Mouse (Mus musculus) urinary bladder, postnatal 14 days (tissue): ENCODE measurements around the gene Adamts20.
"Not testable (repeated sequence)": the region's sequence is repeated elsewhere in the genome, so short reads cannot be mapped to it uniquely, and the experiment has no call there.

Experiments used
- DNase-seq: peaks from one replicate; pipeline ENCODE4 v3.0.0; 2021; ENCODE audit warnings: low spot score

The Adamts20 gene

DNA sequence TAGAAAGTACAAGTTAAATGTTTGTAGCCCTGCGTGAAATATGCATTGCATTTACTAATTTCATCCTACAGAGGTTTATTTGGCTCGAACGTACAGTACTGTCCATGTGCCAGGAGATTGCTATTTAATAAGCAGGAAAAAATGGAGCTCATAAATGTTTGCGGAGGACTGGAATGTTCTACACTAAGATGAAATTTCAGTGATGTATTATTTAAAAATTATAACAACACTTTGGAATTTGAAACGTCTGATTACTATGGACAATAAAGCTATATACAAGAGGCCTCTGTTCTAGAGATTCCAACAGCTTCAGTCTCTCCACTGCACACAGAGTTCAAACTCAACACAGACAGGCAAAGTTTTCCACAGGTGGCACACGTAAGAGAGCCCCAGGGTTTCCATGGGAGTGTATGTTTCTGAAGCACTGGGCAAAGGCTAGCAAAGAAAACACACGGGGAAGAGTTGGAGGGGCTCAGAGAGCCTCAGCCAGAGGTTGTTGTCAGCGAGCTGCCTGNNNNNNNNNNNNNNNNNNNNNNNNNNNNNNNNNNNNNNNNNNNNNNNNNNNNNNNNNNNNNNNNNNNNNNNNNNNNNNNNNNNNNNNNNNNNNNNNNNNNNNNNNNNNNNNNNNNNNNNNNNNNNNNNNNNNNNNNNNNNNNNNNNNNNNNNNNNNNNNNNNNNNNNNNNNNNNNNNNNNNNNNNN is 20.6 kb downstream of the Adamts20 start:
- no peak for DNase-seq

DNA sequence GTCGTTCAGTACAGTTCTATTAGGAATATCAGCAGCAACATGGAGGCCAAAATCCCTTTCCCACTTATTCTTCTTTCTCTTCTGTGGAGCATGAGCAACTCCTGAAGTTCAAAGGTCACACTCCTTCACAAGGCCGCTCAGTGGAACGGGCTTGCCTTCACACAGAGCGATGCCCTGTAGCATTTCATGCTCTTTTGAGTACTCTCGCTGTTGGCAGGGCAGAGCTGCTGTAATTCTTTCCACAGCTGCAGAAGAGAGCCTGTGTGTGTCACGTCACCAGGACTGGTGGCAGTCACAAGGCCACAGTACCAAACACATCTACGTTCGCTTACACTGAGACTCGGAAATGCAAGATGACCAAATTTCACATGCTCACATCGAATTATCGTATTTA is 21.2 kb downstream of the Adamts20 start:
- no peak for DNase-seq

DNA sequence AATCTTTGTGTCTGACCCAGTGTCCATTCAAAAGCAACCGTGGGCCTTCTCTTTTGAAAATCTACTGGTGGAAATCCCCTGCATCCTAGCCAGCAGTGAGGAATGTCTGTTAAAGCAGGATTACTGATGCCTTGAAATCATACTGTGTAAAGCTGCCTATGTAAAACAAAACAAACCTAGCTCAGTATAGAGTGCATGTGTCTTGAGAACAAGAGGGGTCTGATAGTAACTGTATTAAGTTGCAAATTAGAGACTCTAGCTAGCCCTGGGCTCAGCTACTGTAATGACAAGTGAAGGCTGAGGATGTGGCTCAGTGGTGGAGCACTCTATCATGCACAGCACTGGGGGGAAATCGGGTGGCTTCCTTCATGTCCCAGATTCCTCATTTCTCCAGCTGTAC is 22.2 kb downstream of the Adamts20 start:
- DNase-seq: no peak

DNA sequence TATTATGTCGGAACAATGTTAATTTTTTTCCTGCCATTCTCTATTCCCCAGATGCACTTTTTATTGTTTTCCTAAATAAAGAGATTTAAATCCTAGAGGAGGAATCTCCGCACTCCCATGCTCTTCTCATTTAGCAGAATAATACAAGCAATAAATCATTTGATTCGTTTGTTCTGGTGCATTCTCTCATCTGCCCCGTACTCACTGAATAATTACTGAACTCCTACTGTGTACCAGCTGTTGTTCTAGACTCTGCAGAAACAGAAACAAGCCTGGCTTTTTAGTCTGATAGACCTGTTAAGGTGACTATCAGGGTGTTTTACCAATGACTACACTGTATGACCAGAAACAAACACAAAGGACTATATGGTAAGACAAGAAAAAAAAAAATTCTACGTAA is 29.7 kb downstream of the Adamts20 start:
- DNase-seq: no peak

DNA sequence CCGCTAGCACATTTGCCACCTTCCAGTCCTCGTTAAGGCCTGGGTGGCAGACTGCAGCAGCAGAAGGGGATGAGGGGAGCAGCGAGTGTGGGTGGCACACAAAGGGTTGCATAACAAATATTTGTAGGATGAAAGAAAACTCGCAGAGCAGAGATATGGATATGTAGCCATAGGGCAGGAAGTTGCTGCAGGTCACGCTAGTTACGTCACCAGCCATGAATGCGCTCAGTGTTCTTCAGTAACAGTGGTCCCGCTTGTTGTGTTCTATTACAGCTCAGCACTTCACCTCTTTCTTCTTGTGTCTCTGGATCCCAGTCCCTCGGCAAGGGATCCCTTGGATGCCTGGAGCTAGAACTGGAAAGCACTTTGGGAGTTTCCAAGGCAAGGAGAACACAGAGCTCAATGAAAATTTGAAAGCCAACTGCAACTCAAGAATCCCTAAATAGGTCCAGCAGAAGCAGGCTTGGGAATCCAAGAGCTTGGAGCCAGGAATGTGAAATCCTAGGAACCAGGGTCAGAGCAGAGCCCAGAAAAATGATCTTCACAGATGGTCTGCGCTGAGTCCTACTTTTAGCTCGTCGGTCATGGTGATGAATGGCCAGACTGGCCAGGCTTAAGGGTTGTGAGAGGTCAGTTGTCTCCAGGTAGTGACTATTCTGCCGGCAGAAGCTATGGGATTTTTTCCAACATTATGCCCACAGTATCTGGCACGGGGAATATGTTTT is 34.4 kb downstream of the Adamts20 start:
- DNase-seq: no peak

DNA sequence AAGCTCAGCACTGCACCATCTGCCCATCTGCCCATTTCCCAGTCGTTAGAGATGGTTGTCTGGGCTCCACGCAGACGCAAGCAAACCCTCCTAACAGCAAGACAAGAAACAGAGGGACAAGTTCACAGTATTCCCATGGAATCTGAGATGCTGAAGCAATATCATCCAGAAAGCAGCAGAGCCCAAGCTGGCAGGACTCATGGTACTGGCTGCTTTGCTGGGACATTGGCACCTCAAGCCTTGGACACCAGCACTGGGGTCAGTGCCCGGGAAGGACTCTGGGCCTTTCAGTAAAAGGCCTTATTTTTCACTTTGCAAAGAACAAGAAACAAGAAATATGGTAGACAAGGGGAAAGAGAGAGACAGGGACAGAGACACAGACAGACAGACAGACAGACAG is 36.5 kb downstream of the Adamts20 start:
- DNase-seq: no peak

DNA sequence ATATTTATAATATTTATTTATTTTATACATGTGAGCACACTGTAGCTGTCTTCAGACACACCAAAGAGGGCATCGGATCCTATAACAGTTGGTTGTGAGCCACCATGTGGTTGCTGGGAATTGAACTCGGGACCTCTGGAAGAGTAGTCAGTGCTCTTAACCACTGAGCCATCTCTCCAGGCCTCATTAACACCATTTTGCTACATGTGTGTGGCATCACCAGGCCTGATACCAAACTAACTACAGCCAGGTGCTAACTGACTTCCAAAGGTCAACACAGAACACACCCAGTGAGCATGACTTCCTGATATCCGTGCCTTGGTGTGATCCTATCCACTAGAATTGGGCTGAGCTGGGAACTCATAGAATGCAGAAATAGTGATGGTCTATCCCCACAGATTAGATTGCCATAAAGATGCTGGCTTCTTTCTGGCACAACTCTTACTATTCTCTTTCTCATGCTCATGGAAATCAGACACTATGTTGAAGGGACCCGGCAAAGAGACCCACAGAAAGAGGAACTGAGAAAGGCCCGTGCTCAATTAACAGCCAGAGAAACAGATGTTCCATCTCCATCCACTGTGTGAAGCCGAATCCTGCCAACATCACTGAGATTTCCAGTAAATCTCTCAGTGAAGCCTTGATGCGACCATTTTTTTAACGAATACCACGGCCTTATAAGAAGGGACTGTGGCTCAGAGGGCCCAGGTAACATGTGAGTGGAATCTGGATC is 37.6 kb downstream of the Adamts20 start:
- DNase-seq: no peak

DNA sequence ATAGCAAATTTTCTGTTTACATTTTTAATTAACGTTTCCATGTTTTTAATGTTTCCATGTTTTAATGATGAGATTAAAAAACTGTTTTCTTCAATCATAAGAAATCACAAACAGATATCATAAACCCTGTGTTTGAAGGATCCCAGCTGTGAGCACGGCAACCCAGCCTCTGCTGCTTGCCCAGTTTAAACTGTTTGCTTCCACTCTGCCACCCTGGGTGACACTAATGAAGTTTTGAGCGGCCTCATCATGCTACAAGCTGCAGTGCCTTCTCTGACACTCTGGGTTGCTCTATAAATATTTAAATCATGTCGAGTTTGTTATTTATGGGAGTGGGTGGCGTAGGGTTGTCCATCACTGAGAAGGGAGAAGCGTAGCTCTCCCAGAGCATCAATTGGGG is 44.7 kb downstream of the Adamts20 start:
- DNase-seq: no peak

DNA sequence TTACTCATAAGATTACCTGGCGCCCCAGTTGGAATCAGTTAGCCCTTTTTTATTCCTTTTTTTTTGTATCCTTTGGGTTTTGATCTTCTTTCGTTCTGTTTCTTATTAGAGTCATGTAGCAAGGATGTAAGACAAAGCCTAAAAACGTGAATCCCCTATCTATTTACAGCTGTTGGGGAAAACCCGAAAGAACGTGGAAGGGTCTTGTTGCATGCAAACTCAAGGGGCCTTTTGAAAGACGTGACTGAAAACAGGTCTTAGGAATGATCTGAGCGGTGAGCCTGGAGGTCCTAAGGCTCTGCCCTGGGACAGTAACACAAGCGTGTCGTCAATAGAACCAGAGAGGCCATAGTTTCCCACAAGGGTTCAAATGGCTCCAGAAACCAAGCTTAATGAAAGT is 46.1 kb downstream of the Adamts20 start:
- no peak for DNase-seq

DNA sequence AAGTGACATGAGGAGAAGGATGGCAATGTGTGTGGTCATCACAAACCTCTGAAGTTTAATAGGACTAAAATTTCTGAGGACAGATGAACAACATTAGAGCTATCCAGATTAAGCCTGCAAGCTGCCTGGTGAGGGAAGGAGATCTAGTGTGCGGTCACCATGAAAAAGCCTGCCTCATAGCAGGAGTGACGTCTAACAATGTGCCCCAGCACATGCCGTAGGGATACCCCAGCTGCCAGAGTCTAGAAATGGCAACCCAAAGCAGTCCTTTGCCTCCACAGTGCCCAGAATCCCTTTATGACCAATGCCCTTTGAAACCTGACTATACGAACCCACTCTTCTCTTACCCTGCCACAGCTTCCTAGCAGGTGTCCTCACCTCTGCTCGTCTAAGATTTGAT is 46.8 kb downstream of the Adamts20 start:
- DNase-seq: no peak

DNA sequence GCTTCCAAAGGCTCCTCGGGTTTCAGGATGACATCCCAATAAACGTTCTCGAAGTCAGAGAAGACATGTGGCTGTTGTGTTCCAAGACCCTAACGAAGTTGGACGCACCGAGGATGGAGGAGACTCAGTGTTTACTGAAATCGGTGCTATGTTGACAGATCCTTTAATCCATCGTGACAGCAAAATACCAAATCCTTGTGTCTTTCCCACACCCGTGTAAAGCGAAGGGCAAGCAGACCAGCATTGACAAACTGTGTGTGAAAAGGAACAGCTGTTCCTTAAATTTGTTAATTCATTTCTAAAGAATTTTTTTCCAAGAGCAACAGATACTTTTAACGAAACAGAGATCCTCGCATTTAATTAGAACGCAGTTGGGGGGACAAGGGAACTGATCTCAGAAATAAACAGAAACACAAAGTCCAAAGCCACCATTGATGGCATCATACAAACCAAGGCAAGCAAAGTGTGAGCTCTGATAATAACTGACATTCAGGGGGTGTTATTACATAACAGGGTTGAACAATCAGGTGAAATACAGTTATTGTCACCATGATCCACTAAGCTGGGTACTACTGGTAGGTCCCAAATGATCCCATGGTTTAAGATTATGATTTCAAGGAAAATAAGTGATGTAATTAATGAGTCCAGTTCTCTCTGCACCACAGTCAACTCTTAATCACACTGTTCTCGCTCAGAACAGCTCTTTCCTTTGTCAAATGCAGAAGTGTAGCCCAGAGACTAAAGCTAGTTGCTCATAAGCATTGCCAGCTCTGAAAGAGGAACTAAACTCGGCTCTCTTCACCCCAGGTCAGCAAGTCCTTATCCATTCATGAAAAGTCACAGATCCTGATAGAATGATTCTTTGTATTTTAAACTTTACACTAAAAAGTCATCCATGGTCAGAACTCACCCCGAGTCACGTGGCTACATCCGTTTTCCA is 47.7 kb downstream of the Adamts20 start:
- DNase-seq: no peak

DNA sequence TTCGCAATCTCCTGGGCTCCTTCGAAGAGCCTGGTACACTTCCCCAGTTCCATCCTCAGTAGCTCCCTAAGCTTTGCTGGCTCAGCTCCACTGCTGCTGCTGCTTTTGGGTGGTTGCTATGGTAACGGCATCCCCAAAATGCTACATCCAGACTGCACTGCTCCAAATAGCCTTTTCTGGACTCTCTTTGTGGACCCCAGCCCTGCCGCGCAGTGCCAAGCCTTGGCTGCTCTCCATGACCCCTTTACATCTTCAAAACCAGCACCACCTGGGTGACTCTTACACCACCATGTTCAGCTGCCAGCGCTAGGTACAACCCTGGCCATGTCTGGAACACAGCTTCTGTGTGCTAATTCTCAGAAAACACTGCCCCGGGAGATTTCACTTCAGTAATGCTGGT is 55.4 kb downstream of the Adamts20 start:
- no peak for DNase-seq

DNA sequence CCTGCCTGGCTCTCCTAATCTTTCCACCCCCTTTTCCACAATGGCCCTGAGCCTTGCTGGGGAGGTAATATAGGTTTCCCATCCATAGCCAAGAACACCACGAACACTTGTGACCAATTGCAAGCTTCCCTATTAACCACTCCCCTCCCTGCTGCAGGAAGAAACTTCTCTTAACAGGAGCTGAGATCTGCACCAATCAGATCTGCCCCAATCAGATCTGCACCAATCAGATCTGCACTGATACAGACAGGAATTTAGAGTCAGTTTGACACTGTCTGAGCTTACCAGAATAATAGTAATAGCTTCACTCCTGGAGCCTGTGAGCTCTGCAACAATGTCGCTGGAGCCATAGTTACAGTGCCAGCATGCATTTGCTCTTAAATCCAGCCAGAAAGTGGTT is 58.9 kb downstream of the Adamts20 start:
- DNase-seq: no peak

DNA sequence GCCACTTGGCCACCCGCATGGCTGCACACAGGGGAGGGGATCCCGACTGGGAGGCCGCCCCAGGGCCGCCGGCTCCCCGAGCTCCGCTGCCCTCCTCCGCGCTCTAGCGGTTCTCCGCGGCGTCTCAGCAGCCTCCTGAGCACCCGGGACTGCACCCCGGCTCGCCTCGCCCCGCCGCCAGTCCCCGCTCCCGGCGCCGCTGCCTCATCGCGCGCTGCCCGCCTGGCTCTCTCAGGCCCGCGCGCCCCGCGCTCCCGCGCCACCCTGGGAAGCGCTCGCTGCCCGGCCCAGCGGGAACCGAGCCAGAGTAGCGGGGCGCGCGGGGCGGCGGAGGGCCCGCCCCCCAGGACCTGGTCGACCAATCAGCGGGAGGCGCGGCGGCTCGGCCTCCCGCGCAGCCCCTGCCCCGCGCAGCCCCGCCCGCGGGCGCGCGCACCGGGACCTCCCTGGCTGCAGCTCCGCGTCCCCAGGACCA is 61.1 kb downstream of the Adamts20 start:
- DNase-seq: peak; percentile 70

DNA sequence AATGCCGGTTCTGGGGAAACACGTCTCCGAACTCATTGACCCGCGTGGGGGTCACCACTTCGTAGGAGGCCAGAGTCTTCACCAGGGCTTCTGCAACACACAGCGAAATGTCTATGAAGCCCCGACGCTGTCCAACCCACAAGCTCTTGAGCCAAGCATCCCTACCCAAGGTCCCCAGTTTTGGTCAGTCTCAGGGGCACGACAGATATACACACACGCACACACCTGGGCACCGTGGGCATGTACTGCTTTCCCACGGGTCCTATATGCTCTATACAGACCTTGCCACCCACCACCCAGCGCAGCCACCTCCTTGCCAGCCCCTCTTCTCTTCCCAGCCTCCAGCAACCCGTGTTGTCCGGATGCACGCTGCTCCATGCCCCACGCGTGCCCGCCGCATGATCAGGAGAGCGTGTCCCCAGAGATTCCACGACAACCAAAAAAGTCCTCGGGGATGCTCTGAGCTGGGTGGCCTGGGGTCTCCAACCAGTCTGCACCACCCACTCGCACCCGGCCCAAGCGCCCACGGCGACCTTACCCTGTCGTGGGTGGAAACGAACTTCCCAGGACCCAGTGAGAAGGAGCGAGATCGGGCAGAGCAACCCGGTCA is 61.7 kb downstream of the Adamts20 start:
- no peak for DNase-seq

DNA sequence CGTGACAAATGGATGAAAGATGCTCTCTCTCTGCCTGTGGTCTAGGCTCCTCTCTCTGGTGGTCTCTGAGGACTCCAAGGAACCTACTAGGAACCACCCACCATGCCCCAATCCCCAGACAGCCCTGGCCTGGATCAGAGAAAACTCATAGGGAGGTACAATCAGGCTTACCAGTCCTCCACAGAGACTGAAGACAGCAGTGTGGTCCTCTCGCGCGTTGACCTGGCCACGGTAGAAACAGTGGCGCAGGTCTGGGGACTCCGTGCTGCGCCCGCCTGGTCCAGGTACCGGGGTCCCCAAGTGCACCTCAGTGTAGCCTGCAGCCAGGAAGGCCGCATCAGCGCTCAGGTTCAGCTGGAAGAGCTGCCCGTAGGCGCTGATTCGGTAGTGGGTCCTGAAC is 62.2 kb downstream of the Adamts20 start:
- DNase-seq: no peak

DNA sequence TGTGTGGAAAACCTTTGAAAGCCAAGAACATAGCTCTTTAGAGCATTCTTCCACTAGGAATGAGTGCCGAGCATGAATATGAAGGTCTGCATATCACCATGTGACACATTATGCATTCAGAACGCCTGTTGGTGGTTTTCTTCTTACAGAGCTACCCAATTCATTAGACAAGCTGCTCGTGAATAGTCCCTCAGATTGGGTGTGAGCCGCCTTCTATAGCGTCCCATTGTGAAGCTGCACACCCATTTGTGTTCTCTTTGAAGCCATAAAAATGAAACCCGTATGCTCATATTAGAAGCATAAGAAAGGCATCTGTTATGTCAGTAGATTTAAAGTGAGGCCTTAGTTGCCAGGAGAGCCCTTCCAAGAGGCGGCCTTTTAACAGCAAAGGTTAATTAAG is 72.5 kb downstream of the Adamts20 start:
- no peak for DNase-seq

DNA sequence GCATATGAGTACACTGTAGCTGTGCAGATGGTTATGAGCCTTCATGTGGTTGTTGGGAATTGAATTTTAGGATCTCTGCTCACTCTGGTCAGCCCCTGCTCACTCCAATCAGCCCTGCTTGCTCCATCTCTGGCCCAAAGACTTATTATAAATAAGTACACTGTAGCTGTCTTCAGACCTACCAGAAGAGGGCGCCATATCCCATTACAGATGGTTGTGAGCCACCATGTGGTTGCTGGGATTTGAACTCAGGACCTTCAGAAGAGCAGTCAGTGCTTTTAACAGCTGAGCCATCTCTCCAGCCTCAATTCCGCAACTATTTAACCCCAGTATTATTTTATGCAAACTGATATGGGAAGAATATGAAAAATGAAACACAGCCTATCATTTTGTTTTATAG is 75.1 kb downstream of the Adamts20 start:
- DNase-seq: not testable (repeated sequence)

DNA sequence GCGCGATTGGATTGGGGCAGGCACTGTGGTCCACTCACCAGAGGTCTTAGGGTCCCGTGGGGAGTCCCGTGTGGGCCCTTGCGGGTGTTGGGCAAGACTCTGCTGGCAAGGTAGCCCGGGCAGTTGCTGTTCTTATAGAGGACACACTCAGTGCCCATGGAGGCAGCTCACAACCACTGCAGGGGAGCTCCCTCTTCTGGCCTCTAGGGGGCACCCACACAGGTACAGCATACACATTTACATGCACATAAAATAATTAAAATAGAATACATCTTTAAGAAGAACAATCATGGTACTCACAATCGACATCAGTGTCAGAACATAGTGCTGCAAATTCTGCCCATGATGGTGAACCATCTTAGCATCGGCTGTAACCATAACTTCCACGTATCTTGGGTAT is 85.8 kb downstream of the Adamts20 start:
- no peak for DNase-seq

DNA sequence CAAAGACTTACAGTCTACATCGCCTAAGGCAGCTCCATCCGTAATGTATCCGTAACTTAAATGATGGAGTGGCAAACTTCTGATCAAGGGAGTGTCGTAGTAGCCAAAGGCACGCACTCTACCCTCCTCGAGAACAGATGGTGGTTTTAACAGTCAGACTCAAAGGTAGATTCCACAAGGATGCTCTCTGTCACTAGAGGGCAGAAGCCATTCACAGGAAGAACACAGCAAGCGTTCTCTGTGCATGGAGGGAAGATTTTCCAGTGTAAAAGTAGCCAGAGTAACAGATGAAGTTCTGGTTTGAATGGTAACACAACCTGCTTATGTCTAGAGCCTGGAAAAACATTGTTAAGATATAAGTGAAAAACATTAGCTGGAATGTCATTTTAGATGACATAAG is 92.7 kb downstream of the Adamts20 start:
- DNase-seq: no peak

DNA sequence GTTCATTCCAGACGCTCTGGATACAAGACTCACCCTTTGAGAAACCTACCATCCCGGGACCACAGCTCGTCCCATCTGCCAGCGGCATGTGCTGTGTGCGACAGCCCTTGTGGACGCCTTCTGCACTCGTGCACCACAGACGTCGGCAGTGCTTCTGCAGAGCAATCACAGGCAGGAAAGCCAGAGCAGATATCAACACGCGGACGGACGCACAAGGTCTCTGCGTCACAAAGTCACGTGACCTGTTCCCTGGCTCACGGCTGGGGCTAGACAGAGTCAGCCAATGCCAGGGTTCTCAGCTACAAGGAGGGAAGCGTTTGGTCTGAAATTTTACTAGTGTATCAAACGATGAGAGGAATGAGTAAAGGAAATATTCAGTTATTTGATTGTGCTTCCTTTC is 116.2 kb downstream of the Adamts20 start:
- DNase-seq: no peak

DNA sequence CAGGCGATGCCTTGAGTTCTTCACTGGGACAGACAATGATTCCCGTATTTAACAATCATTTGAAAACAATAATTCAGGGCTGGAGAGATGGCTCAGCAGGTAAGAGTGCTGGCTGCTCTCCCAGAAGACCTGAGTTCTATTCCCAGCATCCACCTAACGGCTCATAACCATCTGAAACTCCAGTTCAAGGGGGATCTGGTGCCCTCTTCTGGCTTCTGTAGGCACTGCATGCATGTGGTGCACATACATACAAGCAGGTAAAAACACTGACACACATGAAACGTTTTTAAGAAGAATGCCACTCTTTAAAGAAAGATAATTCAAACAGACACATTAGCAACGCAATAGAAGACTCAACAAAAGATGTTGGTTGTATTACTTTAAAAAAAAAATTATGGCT is 120.9 kb downstream of the Adamts20 start:
- DNase-seq: no peak
